Mouse (Mus musculus) hindbrain, embryonic 12.5 days (tissue): ENCODE results near the gene Olfr763. TPM values are rescaled to one million over a fixed set of nuclear protein-coding genes. Genes with fewer than 3 reads are reported as not detected.
"Not testable (repeated sequence)": the region's sequence is repeated elsewhere in the genome, so short reads cannot be mapped to it uniquely, and the experiment has no call there.

ENCODE experiments used
- ATAC-seq: fragments of 200-750 bp; cut with Nextera tagmentation; 2 replicates; pipeline ENCODE4 v1.8.0; 2017; ENCODE audit warnings: moderate TSS enrichment; ENCODE audit not compliant: low FRiP score
- H3K27ac ChIP-seq: fragments of 300-500 bp; sonication (generic); 2 replicates; pipeline ENCODE4 v1.5.1; 2016; ENCODE audit warnings: mild to moderate bottlenecking
- H3K27me3 ChIP-seq: fragments of 300-500 bp; sonication (generic); 2 replicates; pipeline ENCODE4 v1.6.1; 2016; ENCODE audit warnings: mild to moderate bottlenecking
- H3K36me3 ChIP-seq: fragments of 300-500 bp; sonication (generic); 2 replicates; pipeline ENCODE4 v1.6.1; 2016; ENCODE audit warnings: mild to moderate bottlenecking
- H3K4me1 ChIP-seq: fragments of 300-500 bp; sonication (generic); 2 replicates; pipeline ENCODE4 v1.6.1; 2016
- H3K4me2 ChIP-seq: fragments of 300-500 bp; sonication (generic); replicated peaks from 2 replicates; pipeline ENCODE4 v1.6.1; 2016; ENCODE audit warnings: mild to moderate bottlenecking
- H3K4me3 ChIP-seq: fragments of 300-500 bp; sonication (generic); 2 replicates; pipeline ENCODE4 v1.5.1; 2016; ENCODE audit warnings: mild to moderate bottlenecking
- H3K9ac ChIP-seq: fragments of 300-500 bp; sonication (generic); 2 replicates; pipeline ENCODE4 v1.6.1; 2016; ENCODE audit warnings: mild to moderate bottlenecking, moderate library complexity
- H3K9me3 ChIP-seq: fragments of 300-500 bp; sonication (generic); replicated peaks from 2 replicates; pipeline ENCODE4 v1.6.1; 2016; ENCODE audit warnings: mild to moderate bottlenecking
- WGBS: fragments of 180-500 bp; shearing (Covaris S2); methylation state at CpG from one replicate; pipeline ENCODE4 v1.1.7; 2016; 5-methylcytosine and 5-hydroxymethylcytosine counted together
- polyA plus RNA-seq: library from polyadenylated mRNA; unstranded; fragments of >200 nt; fragmentation: Nextera tagmentation; extraction: Ambion mirVana; gene quantifications from 2 replicates; pipeline ENCODE4 v1.2.1, GENCODE M21; 2016

Gene Olfr763
- polyA plus RNA-seq, 1 experiment from 2014 or later = not detected

GRCm38 (mm10) chr10:128995796-128996195, 14.8 kb upstream of the Olfr763 start:
- ATAC-seq = no peak
- no peaks in the 10 kb centered on the region for H3K4me1 ChIP-seq

GRCm38 (mm10) chr10:128996523-128997040, 14.0 kb upstream of the Olfr763 start:
- no peak overlapping the region for H3K4me2 ChIP-seq
- 76% methylated on average over 4 of the region's 4 CpGs for WGBS
- H3K4me1 ChIP-seq = no peaks in the 10 kb centered on the region
- no peaks in the 10 kb centered on the region for H3K27me3 ChIP-seq
- no peak overlapping the region for H3K27ac ChIP-seq
- no peak overlapping the region for H3K9ac ChIP-seq
- no peak for ATAC-seq
- no peaks in the 10 kb centered on the region for H3K9me3 ChIP-seq
- H3K4me3 ChIP-seq = no peak overlapping the region
- no peaks in the 10 kb centered on the region for H3K36me3 ChIP-seq

More at GRCm38 (mm10) chr10:128995796-128996195, 14.8 kb upstream of the Olfr763 start:
- Histone ChIP-seq H3K4me2 (no peak overlapping the region), H3K36me3 (no peaks in the 10 kb centered on the region), H3K27me3 (no peaks in the 10 kb centered on the region), H3K27ac (no peak overlapping the region), H3K9me3 (no peaks in the 10 kb centered on the region), H3K9ac (no peak overlapping the region), H3K4me3 (no peak overlapping the region)
- WGBS = 84% methylated on average over 1 of the region's 1 CpGs

- H3K36me3 ChIP-seq = no peaks in the 10 kb centered on the region
- WGBS = 85% methylated on average over 14 of the region's 14 CpGs
- H3K27me3 ChIP-seq = no peaks in the 10 kb centered on the region
- H3K4me1 ChIP-seq = no peaks in the 10 kb centered on the region
- no peak overlapping the region for H3K4me3 ChIP-seq
- no peak overlapping the region for H3K9ac ChIP-seq
- H3K4me2 ChIP-seq = no peak overlapping the region
- H3K27ac ChIP-seq = no peak overlapping the region
- no peak for ATAC-seq
- H3K9me3 ChIP-seq = no peaks in the 10 kb centered on the region; the same call in 1 of the 2 replicates
Observed at GRCm38 (mm10) chr10:129004032-129004920, 6.3 kb upstream of the Olfr763 start.

GRCm38 (mm10) chr10:129011511-129011910, 920 bp downstream of the Olfr763 start:
- 83% methylated on average over 2 of the region's 5 CpGs for WGBS
- H3K27me3 ChIP-seq, H3K4me3 ChIP-seq, H3K27ac ChIP-seq, H3K4me1 ChIP-seq, H3K9me3 ChIP-seq, H3K9ac ChIP-seq, H3K4me2 ChIP-seq, H3K36me3 ChIP-seq: not testable (repeated sequence)
- ATAC-seq = peak; percentile 54; the same call in 1 of the 2 replicates

GRCm38 (mm10) chr10:129014477-129014876, 3.9 kb downstream of the Olfr763 start:
- Histone ChIP-seq H3K27me3 (no peaks in the 10 kb centered on the region), H3K4me2 (no peak overlapping the region), H3K4me1 (no peaks in the 10 kb centered on the region), H3K36me3 (no peaks in the 10 kb centered on the region), H3K9me3 (no peaks in the 10 kb centered on the region), H3K27ac (no peak overlapping the region), H3K4me3 (no peak overlapping the region), H3K9ac (no peak overlapping the region)
- no peak for ATAC-seq

GRCm38 (mm10) chr10:129023319-129023718, 12.7 kb downstream of the Olfr763 start:
- H3K4me3 ChIP-seq = no peak overlapping the region
- no peak overlapping the region for H3K4me2 ChIP-seq
- H3K27ac ChIP-seq = no peak overlapping the region
- H3K9ac ChIP-seq = no peak overlapping the region
- no peak for ATAC-seq
- H3K9me3 ChIP-seq = no peaks in the 10 kb centered on the region
- H3K36me3 ChIP-seq = no peaks in the 10 kb centered on the region
- no peaks in the 10 kb centered on the region for H3K4me1 ChIP-seq
- no peaks in the 10 kb centered on the region for H3K27me3 ChIP-seq

- no peak overlapping the region for H3K9ac ChIP-seq
- ATAC-seq = peak; percentile 76; the same call in 1 of the 2 replicates
- H3K9me3 ChIP-seq = no peaks in the 10 kb centered on the region
- H3K27me3 ChIP-seq = no peaks in the 10 kb centered on the region
- no peak overlapping the region for H3K4me3 ChIP-seq
- H3K36me3 ChIP-seq = no peaks in the 10 kb centered on the region
- no peak overlapping the region for H3K4me2 ChIP-seq
- no peak overlapping the region for H3K27ac ChIP-seq
- no peaks in the 10 kb centered on the region for H3K4me1 ChIP-seq
- WGBS = 61% methylated on average over 3 of the region's 3 CpGs
Observed at GRCm38 (mm10) chr10:129026018-129026662, 15.5 kb downstream of the Olfr763 start.

- Histone ChIP-seq H3K27me3 (no peaks in the 10 kb centered on the region), H3K4me3 (no peak overlapping the region), H3K4me2 (no peak overlapping the region), H3K9ac (no peak overlapping the region), H3K4me1 (no peaks in the 10 kb centered on the region), H3K27ac (no peak overlapping the region), H3K36me3 (no peaks in the 10 kb centered on the region), H3K9me3 (no peaks in the 10 kb centered on the region)
- 79% methylated on average over 2 of the region's 2 CpGs for WGBS
- no peak for ATAC-seq
Observed at GRCm38 (mm10) chr10:129028343-129028742, 17.8 kb downstream of the Olfr763 start.

GRCm38 (mm10) chr10:129039796-129040195, 29.2 kb downstream of the Olfr763 start, which contains the start of gene Olfr764-ps1:
Gene Olfr764-ps1, minus strand, starts transcription at chr10:129039896.
- Histone ChIP-seq H3K4me3 (no peak within 1 kb of the TSS), H3K36me3 (no peaks in the 10 kb centered on the region), H3K4me1 (no peaks in the 10 kb centered on the region), H3K4me2 (no peak within 1 kb of the TSS), H3K9ac (no peak within 1 kb of the TSS), H3K27ac (no peak within 1 kb of the TSS), H3K27me3 (no peaks in the 10 kb centered on the region), H3K9me3 (no peaks in the 10 kb centered on the region)
- WGBS = 84% methylated on average over 3 of the region's 3 CpGs
- no peak for ATAC-seq

GRCm38 (mm10) chr10:129049898-129050297, 39.3 kb downstream of the Olfr763 start, which contains the start of gene Olfr765:
Gene Olfr765, minus strand, starts transcription at chr10:129049998.
- H3K27me3 ChIP-seq, H3K9ac ChIP-seq, H3K4me3 ChIP-seq, H3K9me3 ChIP-seq, H3K27ac ChIP-seq, ATAC-seq, H3K4me2 ChIP-seq, H3K36me3 ChIP-seq, H3K4me1 ChIP-seq: not testable (repeated sequence)
